Mouse (Mus musculus) CH12F3 (cell line): ENCODE measurements around the gene Zc3h7b.

Experiments used
- in situ Hi-C: fragments of 300-500 bp; cut with MboI; formaldehyde crosslinking; loops from 2 replicates; pipeline ENCODE4 v1.14.3; 2020; ENCODE audit warnings: low sequenced_read_pairs

Gene Zc3h7b

GRCm38 (mm10) chr15:81785701-81786100, 40.8 kb downstream of the Zc3h7b start:
- in situ Hi-C loops = no loop called here

- in situ Hi-C loops = no loop called here
Measured at GRCm38 (mm10) chr15:81787525-81787924, 42.7 kb downstream of the Zc3h7b start.

GRCm38 (mm10) chr15:81792444-81792843, 47.6 kb downstream of the Zc3h7b start:
- in situ Hi-C loops = no loop called here

GRCm38 (mm10) chr15:81796228-81796627, 51.4 kb downstream of the Zc3h7b start:
- in situ Hi-C loops = no loop called here

- in situ Hi-C loops = no loop called here
Measured at GRCm38 (mm10) chr15:81797861-81798260, 53.0 kb downstream of the Zc3h7b start.

- in situ Hi-C loops = no loop called here
Measured at GRCm38 (mm10) chr15:81798421-81798820, 53.6 kb downstream of the Zc3h7b start.

GRCm38 (mm10) chr15:81800391-81800790, 55.5 kb downstream of the Zc3h7b start:
- in situ Hi-C loops = no loop called here

- in situ Hi-C loops = no loop called here
Measured at GRCm38 (mm10) chr15:81802001-81802890, 57.4 kb downstream of the Zc3h7b start, which contains the start of gene Tef. TSS of gene Tef (plus strand) at chr15:81802421.

- in situ Hi-C loops = no loop called here
Measured at GRCm38 (mm10) chr15:81802941-81803351, 58.1 kb downstream of the Zc3h7b start.

GRCm38 (mm10) chr15:81803425-81803951, 58.6 kb downstream of the Zc3h7b start:
- in situ Hi-C loops = no loop called here

- in situ Hi-C loops = no loop called here
Measured at GRCm38 (mm10) chr15:81804172-81804571, 59.3 kb downstream of the Zc3h7b start.

- in situ Hi-C loops = no loop called here
Measured at GRCm38 (mm10) chr15:81804883-81805282, 60.0 kb downstream of the Zc3h7b start.

- in situ Hi-C loops = no loop called here
Measured at GRCm38 (mm10) chr15:81805624-81806023, 60.8 kb downstream of the Zc3h7b start.

- in situ Hi-C loops = no loop called here
Measured at GRCm38 (mm10) chr15:81806621-81807404, 62.0 kb downstream of the Zc3h7b start.

GRCm38 (mm10) chr15:81808799-81809198, 63.9 kb downstream of the Zc3h7b start:
- in situ Hi-C loops = no loop called here

GRCm38 (mm10) chr15:81809550-81809949, 64.7 kb downstream of the Zc3h7b start:
- in situ Hi-C loops = no loop called here

GRCm38 (mm10) chr15:81810150-81810549, 65.3 kb downstream of the Zc3h7b start:
- in situ Hi-C loops = no loop called here

- in situ Hi-C loops = no loop called here
Measured at GRCm38 (mm10) chr15:81810671-81811598, 66.1 kb downstream of the Zc3h7b start.

- in situ Hi-C loops = no loop called here
Measured at GRCm38 (mm10) chr15:81811599-81811996, 66.7 kb downstream of the Zc3h7b start.

- in situ Hi-C loops = no loop called here
Measured at GRCm38 (mm10) chr15:81812287-81812686, 67.4 kb downstream of the Zc3h7b start.
